Mouse (Mus musculus): Measurements from ENCODE around the gene Mrvi1. TPM values are rescaled to one million over a fixed set of nuclear protein-coding genes. Genes with fewer than 3 reads are reported as not detected.

Gene Mrvi1
- 1.2 TPM for polyA plus RNA-seq (2012; fragmentation: generic; extraction: Trizol)

- Histone ChIP-seq H3K4me2 (ENCODE audit: low read depth) (no peak within 1 kb of the TSS), H3ac (ENCODE audit: control insufficient read depth, insufficient read length) (no peak within 1 kb of the TSS), H3K4me3 (no peak within 1 kb of the TSS), H3K36me3 (ENCODE audit: control insufficient read depth, insufficient read depth) (no peaks in the 10 kb centered on the region), H3K27me3 (ENCODE audit: control insufficient read depth, insufficient read depth, insufficient read length) (no peaks in the 10 kb centered on the region), H3K79me2 (ENCODE audit: control insufficient read depth, insufficient read depth) (no peaks in the 10 kb centered on the region)
- TF ChIP-seq MYOG (IDR thresholded peaks at IDR 0.05; ENCODE audit: control insufficient read depth in 1 of 3, insufficient read depth in 1 of 3, insufficient read length in 2 of 3, low read depth in 2 of 3): no peak
- no peak for TF ChIP-seq POLR2AphosphoS2 (IDR thresholded peaks at IDR 0.05; ENCODE audit: insufficient read length, low read depth)
- no peak for TF ChIP-seq MYOD1 (IDR thresholded peaks at IDR 0.05; ENCODE audit: control insufficient read depth in 1 of 3, insufficient read length in 2 of 3, low read depth in 2 of 3)
- TF ChIP-seq TCF12 (IDR thresholded peaks at IDR 0.05; ENCODE audit: insufficient read depth, poor library complexity, severe bottlenecking): no peak
- no peak for TF ChIP-seq TCF3 (IDR thresholded peaks at IDR 0.05; ENCODE audit: insufficient read length, low read depth)
- TF ChIP-seq POLR2A (IDR thresholded peaks at IDR 0.05; ENCODE audit: insufficient read length, low read depth): no peak
- TF ChIP-seq E2F4 (IDR thresholded peaks at IDR 0.05; ENCODE audit: insufficient read depth): no peak
- no peak for TF ChIP-seq CEBPB (IDR thresholded peaks at IDR 0.05; ENCODE audit: insufficient read depth, poor library complexity, severe bottlenecking)
- TF ChIP-seq SRF (IDR thresholded peaks at IDR 0.05; ENCODE audit: control insufficient read depth, insufficient read length, low read depth): no peak
- no peak for TF ChIP-seq REST (IDR thresholded peaks at IDR 0.05; ENCODE audit: insufficient read depth, insufficient read length)
- no peak for TF ChIP-seq USF1 (IDR thresholded peaks at IDR 0.05; ENCODE audit: low read depth)
- TF ChIP-seq MAX (IDR thresholded peaks at IDR 0.05; ENCODE audit: low read depth): no peak
Measured at GRCm38 (mm10) chr7:110982053-110982705, at the start of gene Mrvi1. Gene Mrvi1, minus strand, starts transcription at chr7:110982461.

GRCm38 (mm10) chr7:111029046-111029553 is 46.8 kb upstream of the Mrvi1 start:
- Histone ChIP-seq H3K27me3 (ENCODE audit: control insufficient read depth, insufficient read depth, insufficient read length) (no peaks in the 10 kb centered on the region), H3K4me3 (peak overlapping the region; percentile 98), H3K36me3 (ENCODE audit: control insufficient read depth, insufficient read depth) (peaks cover 24% of the 10 kb centered on the region), H3K4me2 (ENCODE audit: low read depth) (peak overlapping the region; percentile 94), H3K79me2 (ENCODE audit: control insufficient read depth, insufficient read depth) (peaks cover 21% of the 10 kb centered on the region), H3ac (ENCODE audit: control insufficient read depth, insufficient read length) (peak overlapping the region; percentile 29)
- TF ChIP-seq MYOD1 (IDR thresholded peaks at IDR 0.05; ENCODE audit: control insufficient read depth in 1 of 3, insufficient read length in 2 of 3, low read depth in 2 of 3) (no peak), REST (IDR thresholded peaks at IDR 0.05; ENCODE audit: insufficient read depth, insufficient read length) (no peak), TCF3 (IDR thresholded peaks at IDR 0.05; ENCODE audit: insufficient read length, low read depth) (no peak), MYOG (IDR thresholded peaks at IDR 0.05; ENCODE audit: control insufficient read depth in 1 of 3, insufficient read depth in 1 of 3, insufficient read length in 2 of 3, low read depth in 2 of 3) (no peak), TCF12 (IDR thresholded peaks at IDR 0.05; ENCODE audit: insufficient read depth, poor library complexity, severe bottlenecking) (no peak), POLR2A (IDR thresholded peaks at IDR 0.05; ENCODE audit: insufficient read length, low read depth) (no peak), USF1 (IDR thresholded peaks at IDR 0.05; ENCODE audit: low read depth) (no peak), POLR2AphosphoS2 (IDR thresholded peaks at IDR 0.05; ENCODE audit: insufficient read length, low read depth) (no peak), SRF (IDR thresholded peaks at IDR 0.05; ENCODE audit: control insufficient read depth, insufficient read length, low read depth) (no peak), CEBPB (IDR thresholded peaks at IDR 0.05; ENCODE audit: insufficient read depth, poor library complexity, severe bottlenecking) (no peak), MAX (IDR thresholded peaks at IDR 0.05; ENCODE audit: low read depth) (no peak), E2F4 (IDR thresholded peaks at IDR 0.05; ENCODE audit: insufficient read depth) (no peak)

GRCm38 (mm10) chr7:111028281-111029045 is 46.2 kb upstream of the Mrvi1 start, which contains the start of gene Ctr9:
Gene Ctr9, plus strand, starts transcription at chr7:111028951.
- Histone ChIP-seq H3K27me3 (ENCODE audit: control insufficient read depth, insufficient read depth, insufficient read length) (no peaks in the 10 kb centered on the region), H3ac (ENCODE audit: control insufficient read depth, insufficient read length) (peak within 1 kb of the TSS; percentile 29), H3K79me2 (ENCODE audit: control insufficient read depth, insufficient read depth) (peaks cover 21% of the 10 kb centered on the region), H3K36me3 (ENCODE audit: control insufficient read depth, insufficient read depth) (peaks cover 18% of the 10 kb centered on the region), H3K4me2 (ENCODE audit: low read depth) (peak within 1 kb of the TSS; percentile 94), H3K4me3 (peak within 1 kb of the TSS; percentile 98)
- no peak for TF ChIP-seq REST (IDR thresholded peaks at IDR 0.05; ENCODE audit: insufficient read depth, insufficient read length)
- no peak for TF ChIP-seq USF1 (IDR thresholded peaks at IDR 0.05; ENCODE audit: low read depth)
- no peak for TF ChIP-seq TCF12 (IDR thresholded peaks at IDR 0.05; ENCODE audit: insufficient read depth, poor library complexity, severe bottlenecking)
- peak; percentile 86 for TF ChIP-seq POLR2A (IDR thresholded peaks at IDR 0.05; ENCODE audit: insufficient read length, low read depth)
- no peak for TF ChIP-seq SRF (IDR thresholded peaks at IDR 0.05; ENCODE audit: control insufficient read depth, insufficient read length, low read depth)
- TF ChIP-seq TCF3 (IDR thresholded peaks at IDR 0.05; ENCODE audit: insufficient read length, low read depth): no peak
- no peak for TF ChIP-seq E2F4 (IDR thresholded peaks at IDR 0.05; ENCODE audit: insufficient read depth)
- TF ChIP-seq POLR2AphosphoS2 (IDR thresholded peaks at IDR 0.05; ENCODE audit: insufficient read length, low read depth): peak; percentile 92
- no peak for TF ChIP-seq CEBPB (IDR thresholded peaks at IDR 0.05; ENCODE audit: insufficient read depth, poor library complexity, severe bottlenecking)
- TF ChIP-seq MYOD1 (IDR thresholded peaks at IDR 0.05; ENCODE audit: control insufficient read depth in 1 of 3, insufficient read length in 2 of 3, low read depth in 2 of 3): no peak
- no peak for TF ChIP-seq MAX (IDR thresholded peaks at IDR 0.05; ENCODE audit: low read depth)
- peak in 1 of 3 experiments; percentile 1 for TF ChIP-seq MYOG (IDR thresholded peaks at IDR 0.05; ENCODE audit: control insufficient read depth in 1 of 3, insufficient read depth in 1 of 3, insufficient read length in 2 of 3, low read depth in 2 of 3)

- TF ChIP-seq MAX (IDR thresholded peaks at IDR 0.05; ENCODE audit: low read depth) (no peak), REST (IDR thresholded peaks at IDR 0.05; ENCODE audit: insufficient read depth, insufficient read length) (no peak), USF1 (IDR thresholded peaks at IDR 0.05; ENCODE audit: low read depth) (no peak), POLR2AphosphoS2 (IDR thresholded peaks at IDR 0.05; ENCODE audit: insufficient read length, low read depth) (no peak), E2F4 (IDR thresholded peaks at IDR 0.05; ENCODE audit: insufficient read depth) (no peak), CEBPB (IDR thresholded peaks at IDR 0.05; ENCODE audit: insufficient read depth, poor library complexity, severe bottlenecking) (no peak), MYOG (IDR thresholded peaks at IDR 0.05; ENCODE audit: control insufficient read depth in 1 of 3, insufficient read depth in 1 of 3, insufficient read length in 2 of 3, low read depth in 2 of 3) (no peak), MYOD1 (IDR thresholded peaks at IDR 0.05; ENCODE audit: control insufficient read depth in 1 of 3, insufficient read length in 2 of 3, low read depth in 2 of 3) (no peak), POLR2A (IDR thresholded peaks at IDR 0.05; ENCODE audit: insufficient read length, low read depth) (no peak), SRF (IDR thresholded peaks at IDR 0.05; ENCODE audit: control insufficient read depth, insufficient read length, low read depth) (no peak)
- Histone ChIP-seq H3K79me2 (ENCODE audit: control insufficient read depth, insufficient read depth) (peaks cover 9% of the 10 kb centered on the region), H3K4me3 (no peak overlapping the region), H3K36me3 (ENCODE audit: control insufficient read depth, insufficient read depth) (no peaks in the 10 kb centered on the region), H3K27me3 (ENCODE audit: control insufficient read depth, insufficient read depth, insufficient read length) (no peaks in the 10 kb centered on the region), H3K4me2 (ENCODE audit: low read depth) (no peak overlapping the region), H3ac (ENCODE audit: control insufficient read depth, insufficient read length) (no peak overlapping the region)
Measured at GRCm38 (mm10) chr7:111024912-111025311, 42.7 kb upstream of the Mrvi1 start.
